Mouse (Mus musculus) urinary bladder, postnatal 4 days (tissue): ENCODE results near the gene Gm20388.

ENCODE experiments used
- DNase-seq, 2 experiments: peaks; one replicate each; pipeline ENCODE4 v3.0.0; 2021 to 2022; ENCODE audit warnings: low spot score in 2 of 2

Gm20388 gene

DNA sequence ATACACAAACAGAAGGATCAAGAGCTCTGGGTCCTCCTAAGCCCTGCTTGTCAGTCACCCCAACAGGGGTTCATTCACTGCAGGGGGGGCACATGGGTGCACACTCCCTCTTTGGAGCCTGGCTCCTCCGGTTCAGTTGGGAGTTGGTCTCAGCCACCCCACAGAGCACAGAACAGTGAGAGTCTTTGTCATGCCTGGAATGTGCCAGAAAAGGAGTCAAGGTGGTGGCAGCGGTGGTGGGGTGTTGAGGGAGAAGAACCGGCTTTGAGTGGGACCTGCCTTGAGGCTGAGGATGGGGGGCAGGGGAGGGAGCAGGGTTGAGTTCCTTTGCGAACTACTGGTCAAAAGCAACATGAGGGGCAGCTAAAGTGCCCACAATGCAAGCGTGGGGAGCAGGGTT, 719.4 kb downstream of the Gm20388 start:
- DNase-seq: no peak

GRCm38 (mm10) chr8:120630848-120631247, 720.2 kb downstream of the Gm20388 start:
- DNase-seq: no peak

GRCm38 (mm10) chr8:120631441-120632375, 721.1 kb downstream of the Gm20388 start:
- DNase-seq: no peak

DNA sequence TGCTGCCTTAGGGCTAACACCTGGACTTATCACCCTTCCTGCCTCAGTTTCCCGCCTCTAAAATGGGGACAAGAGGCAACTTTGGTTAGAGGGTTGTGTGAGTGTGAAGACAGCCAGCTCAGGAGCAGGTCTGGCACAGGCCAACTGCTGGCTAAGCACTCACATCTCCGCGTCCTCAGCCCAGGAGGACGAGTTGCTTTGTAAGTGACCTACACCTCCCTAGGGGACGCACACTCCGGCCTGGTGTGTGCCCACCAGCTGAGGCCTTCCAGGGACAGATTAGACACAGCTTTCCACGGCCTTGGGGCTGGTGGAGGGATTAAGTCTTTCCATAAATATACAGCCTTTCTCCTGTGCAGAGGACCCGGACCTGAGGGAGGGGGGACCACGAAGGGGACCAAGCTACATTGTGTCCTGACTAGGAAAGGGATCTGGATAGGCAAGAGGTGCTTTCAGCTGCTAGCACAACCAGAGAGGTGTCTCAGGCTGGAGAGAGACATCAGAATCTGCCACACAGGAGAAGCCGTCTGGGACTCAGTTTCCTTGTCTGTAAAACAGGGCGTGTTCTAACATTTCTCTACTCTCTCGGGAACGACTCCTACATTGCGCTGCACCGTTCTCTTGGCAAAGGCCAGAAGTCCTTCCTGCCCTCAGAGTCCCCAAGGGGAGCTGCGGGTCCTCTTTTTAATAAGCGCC, 722.5 kb downstream of the Gm20388 start:
- DNase-seq: no peak

DNA sequence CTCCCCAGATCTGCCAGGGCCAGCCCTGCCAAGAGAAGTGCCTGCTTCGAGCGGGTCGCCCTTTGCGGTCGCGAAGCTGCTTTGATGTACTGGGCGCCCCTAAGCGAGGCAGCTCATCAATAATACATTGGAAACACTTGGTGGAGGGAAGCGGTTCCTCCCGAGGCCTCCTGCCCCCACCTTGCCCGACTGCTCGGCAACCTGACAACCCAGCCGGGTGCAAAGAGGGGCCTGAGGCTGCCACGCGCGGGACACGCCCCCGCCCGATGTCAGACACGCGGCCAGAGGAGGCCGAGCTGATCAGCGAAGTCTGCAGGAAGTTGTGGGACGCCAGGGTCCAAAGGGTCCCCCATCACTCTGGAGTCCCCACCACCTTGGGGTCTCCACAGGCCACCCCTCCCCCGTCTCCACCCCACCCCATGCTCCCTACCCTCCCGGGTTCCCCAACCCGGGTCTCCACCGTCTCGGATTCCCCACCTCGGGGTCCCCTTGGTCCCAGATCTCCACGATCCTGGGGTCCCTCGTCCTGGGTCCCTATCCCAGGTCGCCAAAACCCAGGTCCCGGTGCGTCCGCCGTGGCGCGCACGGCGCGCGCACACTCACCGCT, 723.1 kb downstream of the Gm20388 start:
- DNase-seq: no peak

DNA sequence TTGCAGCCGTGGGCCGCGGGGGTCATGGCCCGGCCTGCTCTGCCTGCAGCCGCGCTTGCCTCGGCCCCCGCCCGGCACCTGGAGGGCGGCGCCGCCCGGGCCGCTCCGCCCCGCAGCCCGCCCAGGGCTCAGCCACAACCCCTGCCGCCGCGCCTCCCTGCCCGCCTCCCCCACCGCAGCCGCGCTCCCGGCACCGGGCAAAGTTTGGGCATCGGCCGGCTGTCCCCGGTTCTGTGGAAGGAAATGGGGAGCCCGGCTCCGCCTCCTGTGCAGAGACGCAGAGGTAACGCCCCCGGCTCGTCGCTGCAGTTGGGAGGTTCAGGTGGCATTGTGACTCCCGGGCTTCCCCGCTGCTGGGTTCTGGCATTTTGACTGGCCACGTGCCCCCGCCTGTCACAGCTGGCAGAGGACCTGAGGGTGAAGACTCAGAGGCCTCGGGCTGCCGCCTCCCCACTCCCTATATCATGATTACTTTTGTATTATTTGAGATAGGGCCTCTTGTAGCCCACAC, 723.7 kb downstream of the Gm20388 start:
- peak; percentile 43 to 67 for DNase-seq

DNA sequence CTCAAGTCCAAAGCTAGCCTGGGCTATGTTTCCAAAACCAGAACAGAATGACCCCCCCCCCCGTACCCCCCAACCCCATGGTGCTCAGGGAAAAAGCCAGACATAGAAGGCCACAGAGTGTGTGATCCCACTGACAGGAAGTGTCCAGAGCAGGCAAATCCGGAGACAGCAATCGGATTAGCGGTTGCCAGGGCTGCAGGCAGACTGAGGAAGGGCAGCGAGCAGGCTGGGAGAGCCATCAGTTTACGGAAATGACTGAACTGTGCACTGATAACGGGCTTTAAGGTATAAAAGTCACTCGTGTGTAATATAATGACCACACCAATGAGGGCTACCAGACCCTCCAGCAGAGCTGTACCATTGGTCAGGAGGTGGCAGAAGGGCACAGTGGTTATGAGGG, 730.6 kb downstream of the Gm20388 start:
- DNase-seq: no peak

GRCm38 (mm10) chr8:120642031-120642662, 731.5 kb downstream of the Gm20388 start:
- no peak for DNase-seq

DNA sequence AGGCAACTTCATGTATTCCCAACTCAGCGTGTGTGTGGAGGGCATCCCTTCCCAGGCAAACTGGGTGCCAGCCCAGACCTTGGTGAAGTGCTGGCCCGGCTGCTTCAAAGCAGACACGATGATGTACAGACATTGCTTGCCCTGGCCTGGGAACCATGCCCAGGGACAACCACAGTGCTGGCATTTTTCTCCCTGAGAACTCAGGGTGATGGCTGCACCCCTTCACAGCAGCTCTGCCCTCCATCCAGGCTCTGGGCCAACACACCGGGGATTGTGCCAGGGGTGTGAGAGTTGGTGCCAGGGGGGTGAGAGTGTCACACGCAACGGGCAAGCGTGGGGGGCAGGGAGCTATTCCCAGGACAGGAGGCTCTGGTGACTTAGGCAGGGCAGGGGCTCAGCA, 734.0 kb downstream of the Gm20388 start:
- peak; percentile 62 to 76 for DNase-seq

- DNase-seq: no peak
Observed at GRCm38 (mm10) chr8:120647532-120647931, 736.9 kb downstream of the Gm20388 start, which contains the start of gene 1190005I06Rik. Gene 1190005I06Rik, minus strand, starts transcription at chr8:120647632.

DNA sequence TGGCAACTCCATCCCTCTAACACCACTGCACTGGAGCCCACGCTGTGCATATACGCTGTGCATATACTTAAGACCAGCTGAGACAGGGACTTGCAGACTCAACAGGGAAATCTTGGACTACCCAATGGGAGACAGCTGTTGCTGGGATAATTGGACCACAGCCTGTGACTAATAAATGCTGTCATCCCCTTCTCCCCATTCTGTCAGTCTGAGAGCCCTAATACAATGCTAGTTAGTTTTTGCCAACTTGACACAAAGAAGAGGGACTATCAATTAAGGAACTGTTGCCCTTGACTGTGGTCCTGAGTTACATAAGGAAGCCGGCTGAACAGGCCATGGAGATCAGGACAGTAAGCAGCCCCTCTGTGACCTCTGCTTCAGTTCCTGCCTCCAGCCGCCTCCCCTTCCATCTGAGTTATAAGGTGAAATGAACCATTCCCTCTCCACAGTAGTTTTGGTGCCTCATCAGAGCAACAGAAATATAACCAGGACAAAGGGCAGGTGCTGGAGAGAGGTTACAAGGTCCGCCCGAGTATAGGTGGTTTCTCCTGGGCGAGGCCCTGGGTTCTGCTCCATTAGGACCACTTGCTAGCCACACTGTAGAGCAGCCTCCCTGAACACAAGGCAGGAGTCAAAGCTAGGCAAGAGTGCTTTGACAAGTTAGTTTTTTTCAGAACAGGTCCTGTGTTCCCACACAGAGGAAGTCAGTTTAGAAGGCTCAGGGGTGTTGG, 745.8 kb downstream of the Gm20388 start:
- DNase-seq: no peak

DNA sequence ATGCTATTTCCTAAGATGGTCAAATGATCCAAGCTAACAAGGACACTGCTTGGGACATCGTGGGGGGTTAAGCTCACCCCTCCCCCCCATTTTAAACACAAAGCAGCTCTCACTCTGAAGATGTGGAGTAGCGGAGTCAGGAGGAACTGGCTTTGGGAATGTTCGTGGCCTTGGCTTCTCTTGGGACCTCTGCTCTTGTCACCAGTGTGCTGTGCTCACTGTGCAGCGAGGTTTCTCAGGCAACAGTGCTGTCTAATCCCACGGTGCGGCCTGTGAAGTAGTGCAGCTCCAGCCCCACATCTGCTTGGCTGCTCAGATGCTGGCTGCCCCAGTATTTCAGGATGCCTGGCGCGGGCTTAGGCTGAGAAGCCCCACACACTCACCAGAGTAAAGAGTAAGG, 746.8 kb downstream of the Gm20388 start:
- DNase-seq: no peak

DNA sequence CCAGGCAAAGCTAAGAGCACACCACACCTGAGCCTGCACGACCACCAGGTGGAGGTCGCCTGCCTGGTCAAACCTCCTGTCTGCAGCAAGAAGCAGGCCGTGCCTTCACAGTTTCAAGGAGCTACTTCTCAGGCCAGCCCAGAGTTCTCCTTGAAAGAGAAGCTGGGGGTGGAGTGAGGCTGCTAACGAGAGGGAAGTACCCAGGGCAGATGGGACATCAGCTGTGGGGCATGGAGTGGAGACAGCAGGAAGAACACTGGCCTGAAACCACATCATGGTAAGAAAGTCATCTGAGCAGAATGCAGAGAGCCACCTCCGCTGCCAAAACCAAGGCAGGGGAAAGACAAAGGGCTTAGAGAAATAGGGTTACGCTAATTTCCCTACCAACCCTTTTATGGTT, 753.9 kb downstream of the Gm20388 start:
- DNase-seq: no peak

DNA sequence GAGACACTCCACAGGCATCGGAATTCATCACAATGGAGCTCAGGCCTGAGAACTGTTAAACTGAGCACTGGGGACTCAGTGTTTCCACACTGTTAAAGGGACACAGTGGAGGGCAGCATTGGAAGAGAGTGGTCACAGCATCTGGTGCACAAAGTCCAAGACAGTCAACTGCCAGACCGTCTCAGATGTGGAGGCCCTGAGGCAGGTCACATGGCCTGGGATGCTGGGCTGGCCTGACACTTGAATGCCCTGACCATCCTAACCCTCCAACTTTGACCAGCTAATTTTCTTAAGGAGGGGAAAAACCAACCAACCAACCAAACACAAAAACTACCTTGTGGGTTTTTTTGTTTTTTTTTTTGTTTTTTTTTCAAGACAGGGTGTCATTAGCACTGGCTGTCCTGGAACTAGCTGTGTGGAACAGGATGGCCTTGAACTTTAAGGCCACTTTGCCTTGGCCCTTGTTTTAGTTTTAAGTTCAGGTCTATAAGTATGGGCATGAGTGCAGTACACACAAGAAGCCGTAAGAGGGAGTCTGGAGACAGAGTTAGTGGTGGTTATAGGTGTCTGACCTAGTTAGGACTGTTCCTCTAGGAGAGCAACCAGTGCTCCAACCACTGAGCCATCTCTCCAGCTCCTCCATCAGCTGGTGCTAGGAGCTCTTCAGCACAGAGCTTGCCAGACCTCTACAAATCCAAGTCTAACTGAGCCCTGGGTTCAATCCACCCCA, 755.2 kb downstream of the Gm20388 start:
- no peak for DNase-seq

DNA sequence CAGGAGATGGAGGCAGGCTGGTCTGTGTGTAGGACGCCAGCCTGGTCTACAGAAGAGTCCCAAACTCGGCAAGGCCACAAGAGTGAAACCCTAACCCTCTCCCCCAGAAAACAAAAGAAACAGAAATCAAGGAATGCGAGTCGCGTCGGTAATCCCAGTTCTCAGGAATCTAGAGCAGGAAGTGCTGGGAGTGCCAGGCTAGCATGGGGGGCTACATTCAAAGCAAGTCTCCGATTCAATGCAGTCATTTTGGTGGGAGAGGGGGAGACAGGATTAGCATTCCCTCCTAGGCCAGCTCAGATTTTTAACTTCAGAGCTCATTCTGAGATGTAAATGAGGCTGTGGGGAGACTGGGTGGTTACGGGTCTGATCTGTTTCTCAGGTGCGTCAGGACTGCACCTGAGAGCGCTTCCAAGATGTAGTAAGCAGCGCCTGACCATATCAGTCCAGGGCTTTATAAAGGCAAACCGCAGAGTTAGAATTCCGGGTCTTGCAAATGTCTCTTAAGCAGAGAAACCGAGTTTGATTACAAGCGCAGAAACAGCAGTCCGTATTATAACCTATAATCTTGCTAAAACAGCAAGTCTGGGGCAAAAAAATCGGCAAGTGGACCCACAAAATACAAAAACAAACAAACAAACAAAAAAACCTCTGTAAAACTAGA, 756.3 kb downstream of the Gm20388 start:
- DNase-seq: no peak

- peak; percentile 87 to 94 for DNase-seq
Observed at GRCm38 (mm10) chr8:120667561-120668373, 757.1 kb downstream of the Gm20388 start, which contains the start of the genes Gm27021 and Cox4i1. Gene Gm27021, minus strand, starts transcription at chr8:120668079. Gene Cox4i1, plus strand, starts transcription at chr8:120668222.

- no peak for DNase-seq
Observed at GRCm38 (mm10) chr8:120668374-120668905, 757.8 kb downstream of the Gm20388 start, which contains the start of gene Emc8. Gene Emc8, minus strand, starts transcription at chr8:120668573.

DNA sequence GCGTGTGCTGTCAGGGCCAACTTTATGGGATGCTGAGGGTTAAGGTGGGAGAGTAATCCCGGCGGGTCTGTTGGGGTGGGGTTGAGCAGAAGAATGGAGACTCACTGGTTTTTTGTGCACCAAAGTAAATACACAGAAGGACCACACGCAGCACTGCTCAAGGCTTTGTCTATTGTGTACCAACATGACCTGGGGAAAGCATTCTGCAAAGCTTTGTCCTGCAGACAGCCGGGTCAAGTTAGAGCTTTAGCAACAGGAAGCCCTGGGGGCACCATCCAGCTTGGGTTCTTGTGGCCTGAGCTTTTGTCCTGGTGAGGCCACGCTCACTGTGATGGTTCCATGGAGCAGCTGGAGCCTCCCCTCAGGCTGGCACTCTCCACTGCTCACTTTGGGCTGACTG, 761.1 kb downstream of the Gm20388 start:
- DNase-seq: no peak
